Mouse (Mus musculus): ENCODE results near the gene Ranbp9. TPM values are rescaled to one million over a fixed set of nuclear protein-coding genes. Genes with fewer than 3 reads are reported as not detected.
A peak's percentile ranks its signal among the peaks of the same experiment; 100 is the strongest.

Gene Ranbp9
- polyA plus RNA-seq, 1 experiment from 2014 or later, result 12.4 TPM

GRCm38 (mm10) chr13:43372892-43373291 lies 108.2 kb downstream of the Ranbp9 start:
- H3K27me3 ChIP-seq (replicated peaks; ENCODE audit: insufficient read depth, low read length), result no peaks in the 10 kb centered on the region
- H3K4me2 ChIP-seq (replicated peaks; ENCODE audit: low read depth, low read length), result no peak overlapping the region
- TF ChIP-seq EP300 (IDR thresholded peaks at IDR 0.05) (no peak), CTCF (IDR thresholded peaks at IDR 0.05) (peak; percentile 35)
- no peak for ATAC-seq
- 80% methylated on average over 1 of the region's 1 CpGs for WGBS
- no peaks in the 10 kb centered on the region for H3K4me1 ChIP-seq (ENCODE audit: insufficient read depth, low read depth, low read length)
- H3K36me3 ChIP-seq (ENCODE audit: insufficient read depth, low read length), result peaks cover 7% of the 10 kb centered on the region; the same call in 1 of the 2 replicates
- no peaks in the 10 kb centered on the region for H3K9me3 ChIP-seq (ENCODE audit: low read length)
- no peak overlapping the region for H3K4me3 ChIP-seq (ENCODE audit: low read depth, low read length)
- no peak for DNase-seq (ENCODE audit: low spot score)
- no peak overlapping the region for H3K27ac ChIP-seq (ENCODE audit: low read length)
- no peak overlapping the region for H3K9ac ChIP-seq (replicated peaks; ENCODE audit: low read depth)

- Histone ChIP-seq H3K36me3 (ENCODE audit: insufficient read depth, low read length) (peaks cover 7% of the 10 kb centered on the region; the same call in 1 of the 2 replicates), H3K4me1 (ENCODE audit: insufficient read depth, low read depth, low read length) (peaks cover 5% of the 10 kb centered on the region; the same call in 1 of the 2 replicates), H3K4me3 (ENCODE audit: low read depth, low read length) (no peak overlapping the region), H3K4me2 (replicated peaks; ENCODE audit: low read depth, low read length) (no peak overlapping the region), H3K9ac (replicated peaks; ENCODE audit: low read depth) (no peak overlapping the region), H3K27ac (ENCODE audit: low read length) (no peak overlapping the region), H3K27me3 (replicated peaks; ENCODE audit: insufficient read depth, low read length) (no peaks in the 10 kb centered on the region), H3K9me3 (ENCODE audit: low read length) (no peaks in the 10 kb centered on the region)
- 69% methylated on average over 6 of the region's 6 CpGs for WGBS
- DNase-seq (ENCODE audit: low spot score), result no peak
- ATAC-seq, result no peak
- TF ChIP-seq CTCF (IDR thresholded peaks at IDR 0.05) (no peak), EP300 (IDR thresholded peaks at IDR 0.05) (no peak)
Measured at GRCm38 (mm10) chr13:43370063-43370462, 111.0 kb downstream of the Ranbp9 start.

- Histone ChIP-seq H3K9ac (replicated peaks; ENCODE audit: low read depth) (peak overlapping the region; percentile 56), H3K4me3 (ENCODE audit: low read depth, low read length) (peak overlapping the region; percentile 68), H3K27ac (ENCODE audit: low read length) (no peak overlapping the region), H3K36me3 (ENCODE audit: insufficient read depth, low read length) (no peaks in the 10 kb centered on the region), H3K4me2 (replicated peaks; ENCODE audit: low read depth, low read length) (peak overlapping the region; percentile 82), H3K27me3 (replicated peaks; ENCODE audit: insufficient read depth, low read length) (no peaks in the 10 kb centered on the region), H3K9me3 (ENCODE audit: low read length) (no peaks in the 10 kb centered on the region), H3K4me1 (ENCODE audit: insufficient read depth, low read depth, low read length) (peaks cover 6% of the 10 kb centered on the region; the same call in 1 of the 2 replicates)
- ATAC-seq, result no peak
- no peak for DNase-seq (ENCODE audit: low spot score)
- no peak for TF ChIP-seq EP300 (IDR thresholded peaks at IDR 0.05)
- no peak for TF ChIP-seq CTCF (IDR thresholded peaks at IDR 0.05)
- WGBS, result 8% methylated on average over 11 of the region's 11 CpGs
Measured at GRCm38 (mm10) chr13:43365825-43366184, 115.3 kb downstream of the Ranbp9 start.

GRCm38 (mm10) chr13:43364985-43365824 lies 115.9 kb downstream of the Ranbp9 start, which contains the start of gene Sirt5:
Sirt5 (plus strand) TSS chr13:43365496.
- Histone ChIP-seq H3K9ac (replicated peaks; ENCODE audit: low read depth) (peak within 1 kb of the TSS; percentile 56), H3K36me3 (ENCODE audit: insufficient read depth, low read length) (no peaks in the 10 kb centered on the region), H3K4me3 (ENCODE audit: low read depth, low read length) (peak within 1 kb of the TSS; percentile 68), H3K27me3 (replicated peaks; ENCODE audit: insufficient read depth, low read length) (no peaks in the 10 kb centered on the region), H3K27ac (ENCODE audit: low read length) (no peak within 1 kb of the TSS), H3K4me1 (ENCODE audit: insufficient read depth, low read depth, low read length) (peaks cover 6% of the 10 kb centered on the region; the same call in 1 of the 2 replicates), H3K4me2 (replicated peaks; ENCODE audit: low read depth, low read length) (peak within 1 kb of the TSS; percentile 82), H3K9me3 (ENCODE audit: low read length) (no peaks in the 10 kb centered on the region)
- peak; percentile 91 for TF ChIP-seq CTCF (IDR thresholded peaks at IDR 0.05)
- no peak for TF ChIP-seq EP300 (IDR thresholded peaks at IDR 0.05)
- WGBS, result 16% methylated on average over 42 of the region's 42 CpGs
- ATAC-seq (peak; percentile 96), DNase-seq (ENCODE audit: low spot score) (peak; percentile 88)

GRCm38 (mm10) chr13:43362353-43362752 lies 118.7 kb downstream of the Ranbp9 start:
- peaks cover 6% of the 10 kb centered on the region; the same call in 1 of the 2 replicates for H3K4me1 ChIP-seq (ENCODE audit: insufficient read depth, low read depth, low read length)
- no peak overlapping the region for H3K4me3 ChIP-seq (ENCODE audit: low read depth, low read length)
- DNase-seq (ENCODE audit: low spot score) (peak; percentile 24), ATAC-seq (no peak)
- no peak overlapping the region for H3K4me2 ChIP-seq (replicated peaks; ENCODE audit: low read depth, low read length)
- H3K9me3 ChIP-seq (ENCODE audit: low read length), result no peaks in the 10 kb centered on the region
- no peak overlapping the region for H3K9ac ChIP-seq (replicated peaks; ENCODE audit: low read depth)
- TF ChIP-seq EP300 (IDR thresholded peaks at IDR 0.05), result no peak
- TF ChIP-seq CTCF (IDR thresholded peaks at IDR 0.05), result no peak
- H3K27me3 ChIP-seq (replicated peaks; ENCODE audit: insufficient read depth, low read length), result no peaks in the 10 kb centered on the region
- no peaks in the 10 kb centered on the region for H3K36me3 ChIP-seq (ENCODE audit: insufficient read depth, low read length)
- H3K27ac ChIP-seq (ENCODE audit: low read length), result no peak overlapping the region
- WGBS, result 51% methylated on average over 9 of the region's 9 CpGs

GRCm38 (mm10) chr13:43360534-43360933 lies 120.5 kb downstream of the Ranbp9 start:
- Histone ChIP-seq H3K27me3 (replicated peaks; ENCODE audit: insufficient read depth, low read length) (no peaks in the 10 kb centered on the region), H3K4me2 (replicated peaks; ENCODE audit: low read depth, low read length) (no peak overlapping the region), H3K9ac (replicated peaks; ENCODE audit: low read depth) (no peak overlapping the region), H3K4me1 (ENCODE audit: insufficient read depth, low read depth, low read length) (peaks cover 4% of the 10 kb centered on the region; the same call in 1 of the 2 replicates), H3K4me3 (ENCODE audit: low read depth, low read length) (no peak overlapping the region), H3K9me3 (ENCODE audit: low read length) (no peaks in the 10 kb centered on the region), H3K27ac (ENCODE audit: low read length) (no peak overlapping the region), H3K36me3 (ENCODE audit: insufficient read depth, low read length) (no peaks in the 10 kb centered on the region)
- ATAC-seq, result no peak
- TF ChIP-seq EP300 (IDR thresholded peaks at IDR 0.05) (no peak), CTCF (IDR thresholded peaks at IDR 0.05) (no peak)
- WGBS, result 60% methylated on average over 6 of the region's 6 CpGs
- no peak for DNase-seq (ENCODE audit: low spot score)
